Mouse (Mus musculus) urinary bladder, adult 2 months (tissue): ENCODE measurements around the gene Pex5l. TPM values are rescaled to one million over a fixed set of nuclear protein-coding genes. Genes with fewer than 3 reads are reported as not detected.

Experiments
- DNase-seq: peaks from one replicate; pipeline ENCODE4 v3.0.0; 2022; ENCODE audit warnings: low spot score
- polyA plus RNA-seq: library from polyadenylated mRNA; depleted of rRNA; stranded (reverse); fragments of >200 nt; gene quantifications from 2 replicates; pipeline ENCODE4 v1.2.3, GENCODE M21; 2012

Pex5l gene
- polyA plus RNA-seq, 1 experiment, result 25.0 TPM

- DNase-seq, result no peak
These were observed 195.6 kb downstream of the Pex5l start for GRCm38 (mm10) chr3:32947486-32947885.

GRCm38 (mm10) chr3:32939802-32940501, 203.1 kb downstream of the Pex5l start:
- DNase-seq, result no peak

GRCm38 (mm10) chr3:32924168-32924567, 218.9 kb downstream of the Pex5l start:
- no peak for DNase-seq

GRCm38 (mm10) chr3:32910071-32910551, 232.9 kb downstream of the Pex5l start:
- DNase-seq, result no peak

GRCm38 (mm10) chr3:32908400-32908799, 234.6 kb downstream of the Pex5l start:
- no peak for DNase-seq

DNA sequence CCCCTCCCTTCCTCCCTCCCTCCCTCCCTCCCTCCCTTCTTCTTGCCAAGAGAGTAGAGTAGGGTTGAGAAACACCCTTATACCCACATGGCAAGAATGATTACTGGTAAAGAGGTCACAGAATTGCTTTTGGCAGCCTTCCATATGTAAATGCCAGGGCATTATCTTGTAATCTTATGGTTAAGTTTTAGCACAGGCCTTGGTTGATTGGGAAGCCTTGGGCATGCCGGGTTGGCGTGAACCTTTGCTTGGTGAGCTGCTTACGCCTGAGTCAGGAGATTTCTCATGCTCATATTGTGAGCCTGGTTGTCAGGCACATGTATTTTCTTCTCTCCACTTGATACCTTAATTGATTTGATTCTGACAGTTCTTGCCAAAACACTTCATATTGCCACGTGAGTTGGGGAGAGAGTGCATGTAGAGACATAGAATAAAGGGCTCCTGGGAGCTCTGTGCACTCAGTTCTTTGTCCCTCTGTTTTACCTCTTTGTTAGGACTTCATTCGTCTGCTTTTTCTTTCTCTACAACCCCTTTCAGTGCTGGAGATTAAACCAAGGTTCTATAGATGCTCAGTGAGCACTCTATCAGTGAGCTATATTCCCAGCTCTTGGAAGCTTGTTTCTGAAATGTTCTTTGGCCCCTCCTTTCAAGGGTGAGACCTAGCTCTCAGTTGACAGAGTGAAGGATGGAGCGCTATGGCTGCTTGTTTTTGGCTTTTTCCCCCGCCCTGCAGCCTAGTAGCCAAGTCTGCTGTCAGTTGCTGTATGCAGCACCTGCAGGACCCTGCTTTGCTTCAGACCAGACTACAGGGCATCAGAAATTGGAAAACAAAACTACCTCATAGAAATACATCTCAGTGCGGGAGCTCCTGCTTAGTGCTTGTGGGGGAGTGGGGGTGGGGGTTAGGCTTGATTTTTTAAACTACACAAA, 236.9 kb downstream of the Pex5l start:
- no peak for DNase-seq

- no peak for DNase-seq
These were observed 238.4 kb downstream of the Pex5l start for GRCm38 (mm10) chr3:32904599-32904998.

GRCm38 (mm10) chr3:32903462-32903861, 239.6 kb downstream of the Pex5l start:
- DNase-seq, result no peak
